12 mouse cellular contexts compared by ENCODE assay signal in the genomic region with DNA sequence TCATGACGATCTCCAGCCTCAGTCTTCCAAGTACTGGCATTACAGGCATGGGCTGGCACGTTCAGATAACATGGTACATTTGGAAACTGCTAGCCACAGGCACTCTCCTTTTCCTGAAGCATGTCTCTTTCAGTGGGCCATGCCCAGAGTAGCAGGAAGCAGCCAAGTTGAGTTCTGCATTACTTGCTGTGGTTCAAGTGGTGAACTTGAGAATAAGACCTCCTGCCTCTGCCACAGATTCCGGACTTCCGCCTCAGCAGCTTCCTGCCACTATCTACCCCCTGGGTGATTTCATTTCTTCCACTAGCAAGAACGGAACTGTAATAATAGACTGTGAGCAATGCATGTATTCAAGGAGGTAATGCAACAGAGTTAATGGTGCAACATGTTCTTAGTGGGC.
DNase-seq lines count a peak whose midpoint lies in the region; ATAC-seq and TF ChIP-seq lines count a peak whose summit lies in the region.
"Had no signal": no experiment of that assay in that cellular context is flagged by ENCODE, and none has a peak within 500 bp of the region (broad histone marks: within the 10 kb centered on the region; RNA-seq: fewer than 3 reads in every experiment).

No protein-coding gene starts in this region.

- H3K36me3 ChIP-seq in liver, embryonic 12.5 days = no peaks in the 10 kb centered on the region
- H3K36me3 ChIP-seq in thymus, adult 2 months (ENCODE audit: control insufficient read depth, insufficient read depth, low read length) = no peaks in the 10 kb centered on the region

- no peak overlapping the region for H3K9ac ChIP-seq in liver, embryonic 12.5 days

- H3K27ac ChIP-seq in liver, embryonic 12.5 days = no peak overlapping the region
- no peak overlapping the region for H3K27ac ChIP-seq in thymus, adult 2 months (ENCODE audit: control insufficient read depth, insufficient read depth, low read length)
- H3K27ac ChIP-seq: heart, adult 2 months had no signal

- no peak for TF ChIP-seq POLR2A in thymus, adult 2 months (IDR thresholded peaks at IDR 0.05; ENCODE audit: control insufficient read depth, extremely low read depth, insufficient read depth, low read length, poor library complexity)

- no peaks in the 10 kb centered on the region for H3K9me3 ChIP-seq in liver, embryonic 12.5 days (replicated peaks)

- no peaks in the 10 kb centered on the region for H3K4me1 ChIP-seq in liver, embryonic 12.5 days
- H3K4me1 ChIP-seq in thymus, adult 2 months (replicated peaks; ENCODE audit: control insufficient read depth, insufficient read depth, low read length) = peaks cover 8% of the 10 kb centered on the region

- H3K4me3 ChIP-seq in liver, embryonic 12.5 days = no peak overlapping the region
- H3K4me3 ChIP-seq in thymus, adult 2 months (ENCODE audit: control insufficient read depth, insufficient read depth, low read length) = no peak overlapping the region
- H3K4me3 ChIP-seq: heart, adult 2 months; myocyte had no signal

- no peak overlapping the region for H3K4me2 ChIP-seq in liver, embryonic 12.5 days

- no peaks in the 10 kb centered on the region for H3K27me3 ChIP-seq in liver, embryonic 12.5 days (replicated peaks)
- H3K27me3 ChIP-seq in thymus, adult 2 months (ENCODE audit: control insufficient read depth, insufficient read depth, low read length) = no peaks in the 10 kb centered on the region

- peak; percentile 17 for DNase-seq in liver
- peak; percentile 76 for DNase-seq in T-cell, adult 2 months (ENCODE audit: low spot score)
- DNase-seq in lung, postnatal 36 days = peak; percentile 61
- peak; percentile 55 for DNase-seq in thymus, adult 2 months
- no peak for DNase-seq in c-Kit-positive CD71-positive TER-119-positive erythroid progenitor cells, embryonic 14.5 days (ENCODE audit: low spot score)
- DNase-seq in gastrocnemius, postnatal 14 days = no peak
- no peak for DNase-seq in left cerebral cortex, postnatal 10 days (ENCODE audit: extremely low spot score in 1 of 2, low spot score in 2 of 2)
- DNase-seq: cerebellum, postnatal 36 days; kidney, adult 9 months had no signal

- TF ChIP-seq CTCF in thymus, adult 2 months (IDR thresholded peaks at IDR 0.05; ENCODE audit: borderline replicate concordance, control insufficient read depth, extremely low read depth, insufficient read depth, low read length, poor library complexity) = no peak

- WGBS in liver, embryonic 12.5 days (ENCODE audit: insufficient replicate concordance) = 26% methylated on average over 5 of the region's 5 CpGs
- WGBS in thymus, adult 2 months = 9% methylated on average over 5 of the region's 5 CpGs

- ATAC-seq in liver, embryonic 12.5 days = no peak

- intact Hi-C loops in gastrocnemius, postnatal 14 days (cut with DNase I; ENCODE audit: low total_unique reads) = loop anchor here (10.0 kb wide), 1 partner anchor 221 kb away; no protein-coding TSS in a partner anchor
- intact Hi-C loops in left cerebral cortex, postnatal 10 days (cut with DNase I) = no loop called here

Comparison
In these comparisons a context has a peak if more than half of its experiments do, and no peak if none do; other contexts are left out.
1. DNase-seq: peak in liver (single experiment), T-cell, adult 2 months (single experiment), lung, postnatal 36 days (single experiment) and thymus, adult 2 months (single experiment); none in c-Kit-positive CD71-positive TER-119-positive erythroid progenitor cells, embryonic 14.5 days (single experiment), gastrocnemius, postnatal 14 days (single experiment) and left cerebral cortex, postnatal 10 days (0 of 2).